Mouse (Mus musculus): ENCODE data around the gene Lmna. TPM values are rescaled to one million over a fixed set of nuclear protein-coding genes. Genes with fewer than 3 reads are reported as not detected.

Lmna gene
- total and polyA plus RNA-seq, 3 experiments: 128 to 388 (median 302) TPM

GRCm38 (mm10) chr3:88501366-88502030, 8.3 kb downstream of the Lmna start (continued):
- TF ChIP-seq MYB (IDR thresholded peaks at IDR 0.05; ENCODE audit: low read depth, low read length): no peak
- TF ChIP-seq MEF2A (IDR thresholded peaks at IDR 0.05; ENCODE audit: extremely low read depth, insufficient replicate concordance, low read depth, low read length, poor library complexity, severe bottlenecking): no peak
- peak; percentile 57; the same call in 1 of the 2 replicates for TF ChIP-seq MXI1 (IDR thresholded peaks at IDR 0.05; ENCODE audit: low read depth, low read length)
- TF ChIP-seq RCOR1 (IDR thresholded peaks at IDR 0.05; ENCODE audit: low read depth, low read length): peak; percentile 63; the same call in 1 of the 2 replicates
- TF ChIP-seq MYC (IDR thresholded peaks at IDR 0.05; ENCODE audit: low read depth, low read length): no peak
- no peak for TF ChIP-seq CHD1 (IDR thresholded peaks at IDR 0.05; ENCODE audit: low read depth, low read length)
- no peak for TF ChIP-seq ZKSCAN1 (IDR thresholded peaks at IDR 0.05; ENCODE audit: low read depth, low read length)
- 0 out of 2 replicates have a peak, but pooled peaks have one; percentile 16 for TF ChIP-seq TCF12 (IDR thresholded peaks at IDR 0.05; ENCODE audit: low read depth, low read length)
- peak in 1 of 2 experiments; percentile 46; a peak in 1 of 4 replicates for TF ChIP-seq POLR2A (IDR thresholded peaks at IDR 0.05; ENCODE audit: control insufficient read depth in 1 of 2, insufficient read depth in 1 of 2, low read depth in 1 of 2, low read length in 2 of 2, poor library complexity in 1 of 2)
- peak; percentile 55 to 80 for TF ChIP-seq EP300 (IDR thresholded peaks at IDR 0.05; ENCODE audit: low read depth in 1 of 2, low read length in 2 of 2)

GRCm38 (mm10) chr3:88500655-88501365, 8.9 kb downstream of the Lmna start:
- no peak for DNase-seq (ENCODE audit: low read depth, low spot score)
- H3K9ac ChIP-seq (ENCODE audit: control insufficient read depth, low read depth, low read length, poor library complexity, severe bottlenecking): peak overlapping the region; percentile 76
- H3K27ac ChIP-seq (ENCODE audit: control insufficient read depth, low read depth, low read length): peak overlapping the region; percentile 95
- H3K79me2 ChIP-seq (ENCODE audit: control insufficient read depth, insufficient read depth, low read length, poor library complexity): peaks cover 42% of the 10 kb centered on the region
- peaks cover 19 to 47% of the 10 kb centered on the region in 2 experiments for H3K4me1 ChIP-seq (ENCODE audit: control insufficient read depth in 1 of 2, insufficient read depth in 2 of 2, low read length in 2 of 2)
- H3K36me3 ChIP-seq (ENCODE audit: control insufficient read depth in 1 of 2, insufficient read depth in 2 of 2, low read length in 2 of 2): peaks cover 2 to 44% of the 10 kb centered on the region in 2 experiments; a peak in 3 of 4 replicates
- peak overlapping the region; percentile 82 to 88 for H3K4me3 ChIP-seq (ENCODE audit: control insufficient read depth in 1 of 2, insufficient read depth in 1 of 2, low read depth in 2 of 2, low read length in 2 of 2)
- no peaks in the 10 kb centered on the region for H3K9me3 ChIP-seq (replicated peaks; ENCODE audit: insufficient read depth, low read length)
- TF ChIP-seq POLR2AphosphoS5 (IDR thresholded peaks at IDR 0.05; ENCODE audit: borderline replicate concordance, low read depth, low read length): no peak
- no peak for TF ChIP-seq JUND (IDR thresholded peaks at IDR 0.05; ENCODE audit: low read depth, low read length)
- TF ChIP-seq ZMIZ1 (IDR thresholded peaks at IDR 0.05; ENCODE audit: low read depth, low read length): no peak
- 0 out of 2 replicates have a peak, but pooled peaks have one; percentile 8 for TF ChIP-seq SIN3A (IDR thresholded peaks at IDR 0.05; ENCODE audit: low read length)
- no peak for TF ChIP-seq ELF1 (IDR thresholded peaks at IDR 0.05; ENCODE audit: low read depth, low read length)
- no peaks in the 10 kb centered on the region for H3K27me3 ChIP-seq (ENCODE audit: control insufficient read depth in 1 of 2, insufficient read depth in 2 of 2, low read length in 2 of 2)

- Histone ChIP-seq H3K4me3 (ENCODE audit: control insufficient read depth in 1 of 2, insufficient read depth in 1 of 2, low read depth in 2 of 2, low read length in 2 of 2) (no peak overlapping the region), H3K27ac (ENCODE audit: control insufficient read depth, low read depth, low read length) (peak overlapping the region; percentile 95), H3K9me3 (replicated peaks; ENCODE audit: insufficient read depth, low read length) (no peaks in the 10 kb centered on the region), H3K4me1 (ENCODE audit: control insufficient read depth in 1 of 2, insufficient read depth in 2 of 2, low read length in 2 of 2) (peaks cover 23 to 47% of the 10 kb centered on the region in 2 experiments), H3K9ac (ENCODE audit: control insufficient read depth, low read depth, low read length, poor library complexity, severe bottlenecking) (peak overlapping the region; percentile 76), H3K79me2 (ENCODE audit: control insufficient read depth, insufficient read depth, low read length, poor library complexity) (peaks cover 44% of the 10 kb centered on the region), H3K27me3 (ENCODE audit: control insufficient read depth in 1 of 2, insufficient read depth in 2 of 2, low read length in 2 of 2) (no peaks in the 10 kb centered on the region), H3K36me3 (ENCODE audit: control insufficient read depth in 1 of 2, insufficient read depth in 2 of 2, low read length in 2 of 2) (peaks cover 2 to 48% of the 10 kb centered on the region in 2 experiments; a peak in 3 of 4 replicates)
- peak; percentile 87 for DNase-seq (ENCODE audit: low read depth, low spot score)
- TF ChIP-seq E2F4 (IDR thresholded peaks at IDR 0.05; ENCODE audit: borderline replicate concordance, low read depth, low read length): no peak
- no peak for TF ChIP-seq MEF2A (IDR thresholded peaks at IDR 0.05; ENCODE audit: extremely low read depth, insufficient replicate concordance, low read depth, low read length, poor library complexity, severe bottlenecking)
- TF ChIP-seq ELF1 (IDR thresholded peaks at IDR 0.05; ENCODE audit: low read depth, low read length): no peak
- peak; percentile 38 to 72; a peak in 2 of 4 replicates for TF ChIP-seq EP300 (IDR thresholded peaks at IDR 0.05; ENCODE audit: low read depth in 1 of 2, low read length in 2 of 2)
- no peak for TF ChIP-seq BHLHE40 (IDR thresholded peaks at IDR 0.05; ENCODE audit: borderline replicate concordance, low read depth, low read length)
- TF ChIP-seq NELFE (IDR thresholded peaks at IDR 0.05; ENCODE audit: low read depth, low read length): no peak
- 0 out of 2 replicates have a peak, but pooled peaks have one; percentile 43 for TF ChIP-seq JUND (IDR thresholded peaks at IDR 0.05; ENCODE audit: low read depth, low read length)
- TF ChIP-seq USF2 (IDR thresholded peaks at IDR 0.05; ENCODE audit: borderline replicate concordance in 1 of 2, insufficient read depth in 1 of 2, low read depth in 1 of 2, low read length in 2 of 2): no peak
- no peak for TF ChIP-seq USF1 (IDR thresholded peaks at IDR 0.05; ENCODE audit: low read depth, low read length)
- TF ChIP-seq HCFC1 (IDR thresholded peaks at IDR 0.05; ENCODE audit: low read depth, low read length): no peak
- no peak for TF ChIP-seq MAZ (IDR thresholded peaks at IDR 0.05; ENCODE audit: low read depth, low read length)
- peak; percentile 37; the same call in 1 of the 2 replicates for TF ChIP-seq SIN3A (IDR thresholded peaks at IDR 0.05; ENCODE audit: low read length)
- TF ChIP-seq GATA1 (IDR thresholded peaks at IDR 0.05; ENCODE audit: low read depth, low read length): peak; percentile 58
- TF ChIP-seq MAX (IDR thresholded peaks at IDR 0.05; ENCODE audit: low read length): no peak
- TF ChIP-seq TAL1 (IDR thresholded peaks at IDR 0.05; ENCODE audit: low read length): peak; percentile 31
Observed at GRCm38 (mm10) chr3:88500087-88500486, 9.7 kb downstream of the Lmna start.

Measured in MEL (cell line).